Mouse (Mus musculus) cortical plate, adult 2 months (tissue): ENCODE results near the gene Fap.

Experiments
- CTCF ChIP-seq: fragments of 200-500 bp; IDR thresholded peaks from 2 replicates; pipeline ENCODE4 v1.5.1; 2011; ENCODE audit warnings: mild to moderate bottlenecking, control low read depth, low read length; ENCODE audit not compliant: insufficient read depth; ENCODE audit errors: extremely low read depth
- POLR2A ChIP-seq: fragments of 200-500 bp; IDR thresholded peaks from 2 replicates; pipeline ENCODE4 v1.6.1; 2011; ENCODE audit warnings: mild to moderate bottlenecking, low read length, control low read depth; ENCODE audit not compliant: insufficient read depth; ENCODE audit errors: extremely low read depth

GRCm38 (mm10) chr2:62483550-62483949 is 90.3 kb downstream of the Fap start, which contains the start of gene Gcg:
- TF ChIP-seq CTCF (no peak), POLR2A (no peak)
